Mouse (Mus musculus): ENCODE results near the gene Olfr1320.
"Not testable (repeated sequence)": the region's sequence is repeated elsewhere in the genome, so short reads cannot be mapped to it uniquely, and the experiment has no call there.

Olfr1320 gene

GRCm38 (mm10) chrX:49672033-49672432 lies at the start of gene Olfr1320:
Gene Olfr1320 (plus strand): TSS chrX:49672333.
- Histone ChIP-seq H3K27me3 (ENCODE audit: insufficient read depth, low read length) (no peaks in the 10 kb centered on the region), H3K4me3 (replicated peaks; ENCODE audit: low read length) (no peak within 1 kb of the TSS), H3K4me1 (replicated peaks; ENCODE audit: low read depth, low read length) (no peaks in the 10 kb centered on the region), H3K9me3 (ENCODE audit: low read length) (no peaks in the 10 kb centered on the region), H3K36me3 (ENCODE audit: insufficient read depth, low read length) (no peaks in the 10 kb centered on the region)
- TF ChIP-seq CTCF (conservative IDR thresholded peaks at IDR 0.05; ENCODE audit: low read length) (no peak), NANOG (IDR thresholded peaks at IDR 0.05; ENCODE audit: borderline replicate concordance, low read length) (no peak), POU5F1 (IDR thresholded peaks at IDR 0.05; ENCODE audit: borderline replicate concordance, low read length) (no peak)

GRCm38 (mm10) chrX:49627566-49627965 lies 44.6 kb upstream of the Olfr1320 start:
- no peaks in the 10 kb centered on the region for H3K27me3 ChIP-seq (ENCODE audit: insufficient read depth, low read length)
- no peaks in the 10 kb centered on the region for H3K4me1 ChIP-seq (replicated peaks; ENCODE audit: low read depth, low read length)
- TF ChIP-seq POU5F1 (IDR thresholded peaks at IDR 0.05; ENCODE audit: borderline replicate concordance, low read length), result no peak
- TF ChIP-seq CTCF (conservative IDR thresholded peaks at IDR 0.05; ENCODE audit: low read length), result no peak
- no peak for TF ChIP-seq NANOG (IDR thresholded peaks at IDR 0.05; ENCODE audit: borderline replicate concordance, low read length)
- no peak overlapping the region for H3K4me3 ChIP-seq (replicated peaks; ENCODE audit: low read length)
- H3K36me3 ChIP-seq (ENCODE audit: insufficient read depth, low read length), result no peaks in the 10 kb centered on the region
- no peaks in the 10 kb centered on the region for H3K9me3 ChIP-seq (ENCODE audit: low read length)

- Histone ChIP-seq H3K4me3 (replicated peaks; ENCODE audit: low read length) (no peak overlapping the region), H3K27me3 (ENCODE audit: insufficient read depth, low read length) (no peaks in the 10 kb centered on the region), H3K36me3 (ENCODE audit: insufficient read depth, low read length) (no peaks in the 10 kb centered on the region), H3K4me1 (replicated peaks; ENCODE audit: low read depth, low read length) (no peaks in the 10 kb centered on the region), H3K9me3 (ENCODE audit: low read length) (no peaks in the 10 kb centered on the region)
- TF ChIP-seq CTCF (conservative IDR thresholded peaks at IDR 0.05; ENCODE audit: low read length) (no peak), POU5F1 (IDR thresholded peaks at IDR 0.05; ENCODE audit: borderline replicate concordance, low read length) (no peak), NANOG (IDR thresholded peaks at IDR 0.05; ENCODE audit: borderline replicate concordance, low read length) (no peak)
Observed at GRCm38 (mm10) chrX:49631195-49631594, 40.9 kb upstream of the Olfr1320 start.

GRCm38 (mm10) chrX:49660781-49661180 lies 11.4 kb upstream of the Olfr1320 start:
- not testable (repeated sequence) for H3K36me3 ChIP-seq (ENCODE audit: insufficient read depth, low read length); H3K27me3 ChIP-seq (ENCODE audit: insufficient read depth, low read length); H3K4me3 ChIP-seq (replicated peaks; ENCODE audit: low read length); H3K4me1 ChIP-seq (replicated peaks; ENCODE audit: low read depth, low read length); H3K9me3 ChIP-seq (ENCODE audit: low read length)

Data from E14TG2a.4 (cell line).